Mouse (Mus musculus) activated CD4-positive, CD25-positive, alpha-beta regulatory T cell, adult 4 months (primary cell): ENCODE measurements around the gene Fcer1a. TPM values are rescaled to one million over a fixed set of nuclear protein-coding genes. Genes with fewer than 3 reads are reported as not detected.
"Not testable (repeated sequence)": the region's sequence is repeated elsewhere in the genome, so short reads cannot be mapped to it uniquely, and the experiment has no call there.

Source experiments
- ATAC-seq: one replicate; pipeline ENCODE4 v1.8.0; 2017
- polyA plus RNA-seq, 2 experiments: library from polyadenylated mRNA; unstranded; fragments of 100-300 nt; shearing (Covaris generic); gene quantifications; one replicate each; pipeline ENCODE4 v1.2.1; 2017

Fcer1a gene
- not detected for polyA plus RNA-seq

GRCm38 (mm10) chr1:173227081-173227480, at the start of gene Fcer1a:
Gene Fcer1a, minus strand, starts transcription at chr1:173227214.
- ATAC-seq, result no peak

- no peak for ATAC-seq
These were observed 38.7 kb upstream of the Fcer1a start, which contains the start of gene Olfr418 for GRCm38 (mm10) chr1:173265701-173266100. Gene Olfr418, plus strand, starts transcription at chr1:173266001.

GRCm38 (mm10) chr1:173249888-173250287, 22.9 kb upstream of the Fcer1a start:
- no peak for ATAC-seq

- not testable (repeated sequence) for ATAC-seq
These were observed 10.0 kb upstream of the Fcer1a start for GRCm38 (mm10) chr1:173237004-173237403.

- ATAC-seq, result no peak
These were observed 10.5 kb downstream of the Fcer1a start for GRCm38 (mm10) chr1:173216481-173216880.

GRCm38 (mm10) chr1:173212092-173212491, 14.9 kb downstream of the Fcer1a start, which contains the start of gene Olfr1404:
Gene Olfr1404, plus strand, starts transcription at chr1:173212392.
- ATAC-seq, result no peak

- no peak for ATAC-seq
These were observed 29.5 kb downstream of the Fcer1a start, which contains the start of gene Olfr218 for GRCm38 (mm10) chr1:173197508-173197907. Gene Olfr218, plus strand, starts transcription at chr1:173197808.

- ATAC-seq, result no peak
These were observed 30.7 kb downstream of the Fcer1a start for GRCm38 (mm10) chr1:173196359-173196758.

- ATAC-seq, result no peak
These were observed 35.0 kb downstream of the Fcer1a start for GRCm38 (mm10) chr1:173192059-173192458.

- no peak for ATAC-seq
These were observed 36.5 kb downstream of the Fcer1a start, which contains the start of gene Olfr1406 for GRCm38 (mm10) chr1:173190540-173190939. Gene Olfr1406, minus strand, starts transcription at chr1:173190640.

- ATAC-seq, result no peak
These were observed 52.7 kb downstream of the Fcer1a start for GRCm38 (mm10) chr1:173174154-173174842.

Other genes with a start within 250 kb of the Fcer1a start
- gene Olfr1408, start 89.8 kb downstream of the Fcer1a start, polyA plus RNA-seq, result under 1 TPM in 1 of 2 experiments, not detected in 1; 0.42 TPM
- gene Olfr1406, start 36.6 kb downstream of the Fcer1a start, polyA plus RNA-seq, result not detected
- gene Olfr218, start 29.4 kb downstream of the Fcer1a start, polyA plus RNA-seq, result not detected
- not detected for gene Olfr1404, start 14.8 kb downstream of the Fcer1a start, polyA plus RNA-seq
- gene Olfr418, start 38.8 kb upstream of the Fcer1a start, polyA plus RNA-seq, result not detected
- not detected for gene Mptx2, start 50.6 kb upstream of the Fcer1a start, polyA plus RNA-seq
- gene Ackr1, start 106.5 kb upstream of the Fcer1a start, polyA plus RNA-seq, result not detected
- gene Aim2, start 123.7 kb upstream of the Fcer1a start, polyA plus RNA-seq, result 10 to 100 TPM; 40.0 to 50.8 TPM
- not detected for gene Cadm3, start 140.5 kb upstream of the Fcer1a start, polyA plus RNA-seq